Mouse (Mus musculus) hindbrain, embryonic 12.5 days (tissue): ENCODE measurements around the gene Cdk5. TPM values are rescaled to one million over a fixed set of nuclear protein-coding genes. Genes with fewer than 3 reads are reported as not detected.

Experiments used
- ATAC-seq: fragments of 200-750 bp; cut with Nextera tagmentation; 2 replicates; pipeline ENCODE4 v1.8.0; 2017; ENCODE audit warnings: moderate TSS enrichment; ENCODE audit not compliant: low FRiP score
- H3K27ac ChIP-seq: fragments of 300-500 bp; sonication (generic); 2 replicates; pipeline ENCODE4 v1.5.1; 2016; ENCODE audit warnings: mild to moderate bottlenecking
- H3K27me3 ChIP-seq: fragments of 300-500 bp; sonication (generic); 2 replicates; pipeline ENCODE4 v1.6.1; 2016; ENCODE audit warnings: mild to moderate bottlenecking
- H3K36me3 ChIP-seq: fragments of 300-500 bp; sonication (generic); 2 replicates; pipeline ENCODE4 v1.6.1; 2016; ENCODE audit warnings: mild to moderate bottlenecking
- H3K4me1 ChIP-seq: fragments of 300-500 bp; sonication (generic); 2 replicates; pipeline ENCODE4 v1.6.1; 2016
- H3K4me2 ChIP-seq: fragments of 300-500 bp; sonication (generic); replicated peaks from 2 replicates; pipeline ENCODE4 v1.6.1; 2016; ENCODE audit warnings: mild to moderate bottlenecking
- H3K4me3 ChIP-seq: fragments of 300-500 bp; sonication (generic); 2 replicates; pipeline ENCODE4 v1.5.1; 2016; ENCODE audit warnings: mild to moderate bottlenecking
- H3K9ac ChIP-seq: fragments of 300-500 bp; sonication (generic); 2 replicates; pipeline ENCODE4 v1.6.1; 2016; ENCODE audit warnings: mild to moderate bottlenecking, moderate library complexity
- H3K9me3 ChIP-seq: fragments of 300-500 bp; sonication (generic); replicated peaks from 2 replicates; pipeline ENCODE4 v1.6.1; 2016; ENCODE audit warnings: mild to moderate bottlenecking
- WGBS: fragments of 180-500 bp; shearing (Covaris S2); methylation state at CpG from one replicate; pipeline ENCODE4 v1.1.7; 2016; 5-methylcytosine and 5-hydroxymethylcytosine counted together
- polyA plus RNA-seq: library from polyadenylated mRNA; unstranded; fragments of >200 nt; fragmentation: Nextera tagmentation; extraction: Ambion mirVana; gene quantifications from 2 replicates; pipeline ENCODE4 v1.2.1, GENCODE M21; 2016

Gene Cdk5
- polyA plus RNA-seq, 1 experiment from 2014 or later: 61.0 TPM

DNA sequence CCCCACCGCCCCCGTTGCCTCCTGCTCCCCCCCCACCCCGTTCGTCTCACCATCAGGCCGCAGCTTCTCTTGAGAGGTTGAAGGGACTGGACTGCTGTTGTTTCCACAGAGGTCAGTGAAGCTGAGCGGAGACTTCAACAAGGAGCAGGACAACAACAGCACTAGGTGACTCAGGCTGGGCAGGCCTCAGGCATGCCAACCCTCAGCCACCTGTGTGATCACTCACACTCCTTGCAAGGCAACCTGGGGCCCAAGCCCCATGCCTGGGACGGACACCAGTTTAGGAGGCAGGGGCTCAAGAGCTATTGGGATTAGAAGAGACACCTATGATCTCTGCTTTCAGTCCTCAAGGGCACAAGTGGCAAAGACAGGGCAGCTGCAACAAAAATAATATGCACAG, 31.5 kb downstream of the Cdk5 start, which contains the start of gene Atg9b:
Atg9b (minus strand) TSS at position 280 of the 400 bp plus-strand sequence.
- 83% methylated on average over 7 of the region's 7 CpGs for WGBS
- Histone ChIP-seq H3K9me3 (no peaks in the 10 kb centered on the region), H3K4me2 (no peak within 1 kb of the TSS), H3K36me3 (no peaks in the 10 kb centered on the region), H3K27me3 (peaks cover 30% of the 10 kb centered on the region), H3K4me1 (peaks cover 16% of the 10 kb centered on the region), H3K4me3 (no peak within 1 kb of the TSS), H3K9ac (no peak within 1 kb of the TSS), H3K27ac (no peak within 1 kb of the TSS)
- no peak for ATAC-seq

DNA sequence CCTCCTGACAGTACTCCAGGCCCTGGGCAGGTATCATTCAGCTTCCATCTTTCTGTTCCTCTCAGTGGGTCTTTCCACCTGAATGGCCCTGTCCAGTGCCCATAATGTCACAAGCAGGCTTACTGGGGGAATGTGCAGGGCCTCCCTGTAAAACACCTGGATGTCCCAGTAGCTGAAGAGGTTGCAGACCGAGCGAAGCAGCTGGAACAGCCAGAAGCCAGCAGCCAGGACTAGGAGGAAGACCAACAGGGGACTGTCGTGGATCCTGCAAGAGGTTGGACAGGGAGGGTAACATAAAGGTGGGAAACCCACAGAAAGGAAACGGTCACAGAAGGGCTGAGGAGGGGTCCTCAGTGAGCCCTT, 33.7 kb downstream of the Cdk5 start:
- H3K27ac ChIP-seq: no peak overlapping the region

DNA sequence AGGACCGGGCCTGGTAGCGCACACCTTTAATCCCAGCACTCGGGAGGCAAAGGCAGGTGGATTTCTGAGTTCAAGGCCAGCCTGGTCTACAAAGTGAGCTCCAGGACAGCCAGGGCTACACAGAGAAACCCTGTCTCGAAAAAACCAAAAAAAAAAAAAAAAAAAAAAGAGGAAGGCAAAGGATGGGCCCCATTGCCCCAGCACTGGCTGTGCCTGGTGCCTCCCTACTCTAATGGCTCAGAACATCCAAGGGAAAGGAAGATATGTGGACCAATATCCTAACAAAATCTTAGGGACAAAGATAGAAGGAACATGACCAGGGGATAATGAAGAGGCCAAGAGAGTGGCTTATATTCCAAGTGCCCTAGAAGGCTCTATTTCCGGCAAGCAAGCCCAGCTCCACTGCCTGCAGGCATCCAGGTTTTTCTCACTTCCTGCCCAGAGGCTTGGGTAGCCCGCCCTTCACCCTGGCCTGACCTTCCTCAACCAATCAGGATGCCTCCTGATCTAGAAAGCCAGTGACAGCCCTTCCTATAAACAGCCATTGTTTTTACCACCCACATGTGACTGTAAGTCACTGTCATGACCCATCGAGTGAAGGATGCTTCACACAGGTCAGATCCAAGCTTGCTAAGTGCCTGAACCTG, 34.2 kb downstream of the Cdk5 start:
- 56% methylated on average over 7 of the region's 7 CpGs for WGBS
- Histone ChIP-seq H3K9ac (no peak overlapping the region), H3K27ac (no peak overlapping the region), H3K4me3 (no peak overlapping the region), H3K4me2 (no peak overlapping the region), H3K9me3 (no peaks in the 10 kb centered on the region), H3K36me3 (no peaks in the 10 kb centered on the region), H3K27me3 (peaks cover 54% of the 10 kb centered on the region), H3K4me1 (peaks cover 17% of the 10 kb centered on the region)
- ATAC-seq: no peak

More for the DNA sequence above, 33.7 kb downstream of the Cdk5 start:
- H3K4me3 ChIP-seq: no peak overlapping the region
- H3K4me1 ChIP-seq: peaks cover 17% of the 10 kb centered on the region
- no peaks in the 10 kb centered on the region for H3K9me3 ChIP-seq
- H3K9ac ChIP-seq: no peak overlapping the region
- peaks cover 51% of the 10 kb centered on the region for H3K27me3 ChIP-seq
- 79% methylated on average over 4 of the region's 4 CpGs for WGBS
- no peak overlapping the region for H3K4me2 ChIP-seq
- no peak for ATAC-seq
- H3K36me3 ChIP-seq: no peaks in the 10 kb centered on the region

DNA sequence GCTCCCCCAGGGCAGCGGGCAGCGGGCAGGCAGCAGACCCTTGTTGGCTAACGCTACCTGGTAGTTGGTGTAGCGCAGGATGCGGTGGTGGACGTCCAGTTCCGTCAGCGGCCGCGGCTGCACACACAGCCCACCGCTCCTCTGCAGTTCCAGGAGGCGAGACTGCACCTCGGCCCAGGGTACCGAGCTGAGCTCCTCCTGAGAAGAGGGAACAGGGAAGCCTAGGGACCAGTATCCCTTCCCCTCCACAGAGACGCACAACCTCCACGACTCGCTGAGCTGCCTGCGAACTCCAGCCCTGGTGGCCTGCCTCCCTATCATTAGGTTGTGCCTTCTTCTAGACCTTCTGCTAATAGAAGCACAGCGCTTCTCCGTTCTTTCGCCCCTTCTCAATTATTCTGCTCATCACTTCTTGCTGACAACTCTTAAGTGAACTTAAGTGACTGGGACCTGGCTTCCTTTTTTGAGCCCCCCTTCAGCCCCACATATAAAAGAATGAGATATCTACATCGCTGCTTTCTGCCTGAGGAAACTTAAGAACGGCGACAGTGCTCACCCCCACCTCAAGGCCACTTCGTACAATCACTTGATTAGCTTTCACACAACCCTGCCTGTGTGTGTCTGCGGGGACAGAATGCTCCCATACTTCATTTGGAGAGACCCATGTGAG, 34.9 kb downstream of the Cdk5 start:
- WGBS: 24% methylated on average over 26 of the region's 26 CpGs
- no peaks in the 10 kb centered on the region for H3K9me3 ChIP-seq
- peak overlapping the region; percentile 90 for H3K4me2 ChIP-seq
- no peak for ATAC-seq
- peak overlapping the region; percentile 59 for H3K9ac ChIP-seq
- H3K27me3 ChIP-seq: peaks cover 54% of the 10 kb centered on the region
- peaks cover 21% of the 10 kb centered on the region for H3K4me1 ChIP-seq
- H3K4me3 ChIP-seq: peak overlapping the region; percentile 45
- H3K36me3 ChIP-seq: no peaks in the 10 kb centered on the region
- no peak overlapping the region for H3K27ac ChIP-seq

DNA sequence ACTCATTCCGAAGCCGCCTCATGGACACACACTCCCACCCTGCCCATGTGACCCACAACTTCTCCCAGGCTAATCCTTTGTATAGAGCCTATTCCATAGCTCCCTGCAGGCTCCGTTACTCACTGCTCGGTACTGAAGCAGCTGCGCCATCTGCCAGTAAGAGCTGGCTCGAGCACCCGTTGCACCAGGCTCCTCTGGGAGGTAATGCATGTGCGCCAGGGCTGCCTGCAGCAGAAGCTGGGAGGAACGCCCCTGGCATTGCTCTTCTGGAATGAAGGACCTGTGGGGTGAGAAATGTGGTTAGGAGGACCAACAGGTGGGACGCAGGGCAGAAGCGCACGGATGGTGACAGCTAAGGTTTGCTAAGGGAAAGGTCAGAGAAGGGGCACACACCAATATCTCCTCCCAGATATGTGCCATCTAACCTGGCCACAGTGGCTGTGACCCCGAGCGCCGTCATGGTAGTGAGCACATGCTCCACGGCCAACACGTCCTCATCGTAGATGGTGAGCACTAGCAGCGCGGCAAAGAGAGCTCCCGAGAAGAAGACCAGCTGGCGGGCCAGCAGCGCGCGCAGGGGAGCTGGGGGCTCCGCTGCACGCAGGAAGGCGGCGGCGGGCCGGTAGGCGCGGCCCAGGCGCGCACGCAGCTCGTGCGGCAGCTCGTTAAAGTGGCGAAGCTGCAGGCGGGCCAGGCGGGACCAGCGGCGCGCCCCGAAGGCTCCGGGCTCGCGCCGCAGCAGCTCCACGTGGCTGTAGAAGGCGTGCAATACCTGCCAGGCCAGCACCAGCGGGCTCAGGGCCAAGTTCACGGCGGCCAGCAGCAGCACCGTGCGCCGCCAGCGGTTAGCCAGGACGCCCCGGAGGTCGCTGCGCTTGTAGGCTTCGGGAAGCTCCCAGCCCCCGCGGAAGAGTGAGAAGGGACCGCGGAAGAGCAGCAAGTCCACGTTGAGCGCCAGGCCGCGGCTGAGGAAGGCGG, 35.8 kb downstream of the Cdk5 start:
- peak overlapping the region; percentile 59 for H3K9ac ChIP-seq
- no peaks in the 10 kb centered on the region for H3K36me3 ChIP-seq
- peaks cover 54% of the 10 kb centered on the region for H3K27me3 ChIP-seq
- no peak overlapping the region for H3K27ac ChIP-seq
- under 1% methylated on average over 67 of the region's 73 CpGs for WGBS
- peak overlapping the region; percentile 90 for H3K4me2 ChIP-seq
- H3K9me3 ChIP-seq: no peaks in the 10 kb centered on the region
- H3K4me1 ChIP-seq: peaks cover 28% of the 10 kb centered on the region
- peak; percentile 47 for ATAC-seq
- peak overlapping the region; percentile 45 for H3K4me3 ChIP-seq

DNA sequence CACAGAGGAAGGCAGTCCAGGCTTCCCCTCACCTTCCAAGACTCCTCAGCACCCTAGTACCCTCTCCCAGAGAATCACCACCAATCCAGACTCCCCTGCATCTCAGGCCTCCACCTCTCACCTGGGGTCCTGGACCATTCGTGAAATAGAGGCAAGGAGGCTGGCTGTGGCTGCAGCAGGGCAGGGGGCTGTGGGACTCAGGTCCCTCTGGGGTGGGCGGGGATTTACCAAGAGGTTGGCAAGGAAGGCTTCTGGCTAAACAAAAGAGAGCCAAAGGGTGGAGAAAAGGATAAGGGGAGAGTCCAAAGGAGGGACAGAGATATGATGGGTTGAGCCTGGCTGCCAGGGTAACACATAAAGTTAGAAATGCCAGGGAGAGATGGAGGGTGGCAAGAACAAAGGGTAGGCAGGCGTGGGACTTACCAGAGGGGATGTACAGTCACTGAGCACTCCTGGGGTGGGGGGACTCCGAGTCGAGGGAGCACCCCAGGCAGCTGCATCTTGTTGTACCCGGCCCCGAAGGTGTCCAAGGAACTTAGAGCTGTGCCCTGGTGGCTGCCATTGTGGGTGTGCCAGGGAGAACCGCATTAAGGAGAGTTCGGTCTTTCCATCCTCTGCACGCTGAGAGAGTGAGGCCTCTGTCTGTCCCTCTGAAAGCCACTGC, 37.3 kb downstream of the Cdk5 start:
- WGBS: 87% methylated on average over 10 of the region's 10 CpGs
- peaks cover 54% of the 10 kb centered on the region for H3K27me3 ChIP-seq
- H3K9ac ChIP-seq: no peak overlapping the region
- no peak overlapping the region for H3K4me3 ChIP-seq
- no peaks in the 10 kb centered on the region for H3K9me3 ChIP-seq
- ATAC-seq: no peak
- no peak overlapping the region for H3K4me2 ChIP-seq
- no peak overlapping the region for H3K27ac ChIP-seq
- H3K36me3 ChIP-seq: no peaks in the 10 kb centered on the region
- H3K4me1 ChIP-seq: peaks cover 28% of the 10 kb centered on the region

DNA sequence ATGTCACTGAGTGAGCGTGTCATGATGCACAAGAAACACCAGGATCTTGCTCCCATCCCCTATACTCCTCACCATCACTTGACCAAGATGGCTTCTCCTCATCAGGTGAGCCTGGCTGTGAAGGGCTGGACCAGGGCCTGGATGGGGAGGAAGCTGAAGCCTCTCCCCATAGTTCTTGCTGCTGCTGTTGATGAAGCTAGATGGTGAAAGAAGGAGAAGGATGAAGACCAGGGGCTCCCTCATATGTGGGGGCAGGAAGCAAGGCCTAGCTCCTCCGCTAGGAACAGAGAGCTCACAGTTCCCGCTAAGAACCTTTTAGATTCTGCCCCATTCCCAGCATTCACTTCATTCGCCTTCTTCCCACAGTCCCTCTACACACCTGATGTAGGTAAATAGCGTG, 38.0 kb downstream of the Cdk5 start:
- WGBS: 91% methylated on average over 5 of the region's 5 CpGs

DNA sequence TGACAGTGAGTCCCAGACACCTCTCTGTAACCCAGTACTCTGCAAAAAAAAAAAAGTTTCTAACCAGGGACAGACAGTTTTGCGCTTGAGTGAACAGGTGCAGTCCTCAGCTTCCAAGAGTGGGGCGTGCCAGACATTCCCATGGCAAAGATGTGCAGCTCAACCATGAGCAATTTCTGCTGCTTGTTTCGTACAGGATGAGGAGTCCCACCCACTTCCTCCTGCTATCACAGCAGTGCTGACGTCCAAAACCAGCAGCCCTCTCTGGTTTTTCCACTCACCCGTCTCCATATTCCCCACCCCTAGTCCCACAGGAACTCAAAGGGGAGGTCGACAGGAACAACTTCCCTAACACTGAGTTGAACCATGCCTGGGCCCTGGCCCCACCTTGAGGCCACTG, 38.9 kb downstream of the Cdk5 start:
- 68% methylated on average over 6 of the region's 6 CpGs for WGBS
- H3K4me2 ChIP-seq: no peak overlapping the region
- H3K4me1 ChIP-seq: peaks cover 28% of the 10 kb centered on the region
- H3K27me3 ChIP-seq: peaks cover 47% of the 10 kb centered on the region
- H3K4me3 ChIP-seq: no peak overlapping the region
- H3K27ac ChIP-seq: no peak overlapping the region
- no peak overlapping the region for H3K9ac ChIP-seq
- ATAC-seq: no peak
- H3K36me3 ChIP-seq: no peaks in the 10 kb centered on the region
- no peaks in the 10 kb centered on the region for H3K9me3 ChIP-seq

More for the DNA sequence above, 38.0 kb downstream of the Cdk5 start:
- no peak overlapping the region for H3K27ac ChIP-seq
- H3K4me1 ChIP-seq: peaks cover 28% of the 10 kb centered on the region
- H3K4me3 ChIP-seq: no peak overlapping the region
- no peaks in the 10 kb centered on the region for H3K36me3 ChIP-seq
- H3K9ac ChIP-seq: no peak overlapping the region
- peaks cover 54% of the 10 kb centered on the region for H3K27me3 ChIP-seq
- no peak overlapping the region for H3K4me2 ChIP-seq
- H3K9me3 ChIP-seq: no peaks in the 10 kb centered on the region
- no peak for ATAC-seq

DNA sequence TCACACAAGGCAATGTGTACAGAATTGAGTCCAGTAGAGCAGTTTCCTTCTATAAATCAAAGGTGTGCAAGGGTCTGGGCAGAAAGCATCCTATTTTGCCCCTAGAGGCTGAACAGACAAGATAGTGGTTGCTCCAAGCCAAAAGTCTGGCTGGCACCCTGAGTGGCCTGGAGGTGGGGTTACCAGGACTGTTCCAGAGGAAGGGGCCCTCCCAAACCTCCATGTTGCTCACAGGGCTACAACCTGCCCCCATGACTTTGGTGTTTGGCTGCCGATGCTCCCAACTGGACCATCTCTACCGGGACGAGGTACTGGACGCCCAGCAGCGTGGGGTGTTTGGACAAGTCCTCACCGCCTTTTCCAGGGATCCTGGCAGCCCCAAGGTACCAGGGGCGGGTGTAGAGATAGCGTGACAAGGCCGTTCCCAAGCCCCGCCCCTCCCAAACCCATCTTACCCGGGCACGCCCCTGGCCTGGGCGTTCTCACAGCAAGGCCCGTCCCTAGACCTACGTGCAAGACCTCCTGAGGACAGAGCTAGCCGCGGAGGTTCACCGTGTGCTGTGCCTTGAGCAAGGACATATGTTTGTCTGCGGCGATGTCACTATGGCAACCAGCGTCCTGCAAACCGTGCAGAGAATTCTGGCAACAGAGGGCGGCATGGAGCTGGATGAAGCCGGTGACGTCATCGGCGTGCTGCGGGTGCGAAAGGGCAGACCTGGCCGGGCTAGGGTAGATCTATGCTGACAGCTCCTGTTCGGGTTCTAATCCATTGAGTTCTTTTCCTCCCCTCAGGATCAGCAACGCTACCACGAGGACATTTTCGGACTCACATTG, 40.1 kb downstream of the Cdk5 start:
- Histone ChIP-seq H3K4me2 (peak overlapping the region; percentile 63), H3K4me3 (peak overlapping the region; percentile 43), H3K9me3 (no peaks in the 10 kb centered on the region), H3K4me1 (peaks cover 26% of the 10 kb centered on the region), H3K27ac (peak overlapping the region; percentile 1; the same call in 1 of the 2 replicates), H3K9ac (peak overlapping the region; percentile 56), H3K27me3 (peaks cover 37% of the 10 kb centered on the region), H3K36me3 (no peaks in the 10 kb centered on the region)
- WGBS: under 1% methylated on average over 34 of the region's 34 CpGs
- peak; percentile 85 for ATAC-seq

DNA sequence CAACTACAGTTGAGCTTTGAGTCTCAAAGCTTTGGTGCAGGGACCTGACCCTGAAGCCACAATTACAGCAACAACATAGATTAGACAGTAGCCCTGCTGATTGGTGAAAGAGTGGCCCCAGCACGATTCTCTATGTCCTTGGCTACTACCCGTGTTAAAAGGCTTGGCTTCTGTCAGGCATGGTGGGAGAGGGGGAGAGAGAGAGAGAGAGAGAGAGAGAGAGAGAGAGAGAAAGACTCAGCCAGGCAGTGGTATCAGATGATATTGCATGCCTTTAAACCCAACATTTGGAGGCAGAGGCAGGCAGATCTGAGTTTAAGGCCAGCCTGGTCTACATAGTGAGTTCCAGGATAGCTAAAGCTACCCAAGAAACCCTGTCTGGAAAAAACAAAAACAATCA, 41.3 kb downstream of the Cdk5 start:
- Histone ChIP-seq H3K4me1 (peaks cover 14% of the 10 kb centered on the region), H3K4me2 (no peak overlapping the region), H3K9me3 (no peaks in the 10 kb centered on the region), H3K4me3 (no peak overlapping the region), H3K9ac (no peak overlapping the region), H3K27me3 (peaks cover 24% of the 10 kb centered on the region), H3K36me3 (no peaks in the 10 kb centered on the region), H3K27ac (no peak overlapping the region)
- no peak for ATAC-seq
- WGBS: 56% methylated on average over 2 of the region's 2 CpGs

DNA sequence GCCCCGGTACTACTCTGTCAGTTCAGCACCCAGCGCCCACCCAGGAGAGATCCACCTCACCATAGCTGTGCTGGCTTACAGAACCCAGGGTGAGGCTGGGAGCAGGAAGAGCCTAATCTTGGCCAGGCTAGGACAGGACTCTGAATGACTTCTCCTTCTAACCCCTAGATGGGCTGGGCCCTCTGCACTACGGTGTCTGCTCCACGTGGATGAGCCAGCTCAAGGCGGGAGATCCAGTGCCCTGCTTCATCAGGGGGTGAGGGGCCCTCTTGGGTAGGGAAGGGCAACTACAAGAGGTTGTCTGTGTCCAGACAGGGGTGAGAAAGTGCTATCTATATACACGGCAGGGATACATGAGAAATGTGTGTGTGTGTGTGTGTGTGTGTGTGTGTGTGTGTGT, 41.8 kb downstream of the Cdk5 start:
- Histone ChIP-seq H3K27me3 (peaks cover 19% of the 10 kb centered on the region), H3K27ac (no peak overlapping the region), H3K4me3 (no peak overlapping the region), H3K36me3 (no peaks in the 10 kb centered on the region), H3K9me3 (no peaks in the 10 kb centered on the region), H3K9ac (no peak overlapping the region), H3K4me1 (peaks cover 11% of the 10 kb centered on the region), H3K4me2 (no peak overlapping the region)
- 74% methylated on average over 6 of the region's 6 CpGs for WGBS
- no peak for ATAC-seq
